Mouse (Mus musculus) kidney, embryonic 16.5 days (tissue): ENCODE measurements at regions not wholly inside any gene's neighbourhood (a gene's known extent, or its start where the extent isn't known, plus 50 kb on each side); places are given as distances from the start of the nearest gene placed in this dataset.

ENCODE experiments used
- ATAC-seq: fragments of 200-750 bp; cut with Nextera tagmentation; 2 replicates; pipeline ENCODE4 v1.8.0; 2017; ENCODE audit warnings: moderate TSS enrichment; ENCODE audit not compliant: low FRiP score, low TSS enrichment
- H3K27ac ChIP-seq: fragments of 300-500 bp; sonication (generic); 2 replicates; pipeline ENCODE4 v1.5.1; 2014; ENCODE audit warnings: low read length
- H3K27me3 ChIP-seq: fragments of 300-500 bp; sonication (generic); 2 replicates; pipeline ENCODE4 v1.6.1; 2014; ENCODE audit warnings: low read length, control low read depth, mixed read lengths; ENCODE audit not compliant: insufficient read depth
- H3K36me3 ChIP-seq: fragments of 300-500 bp; sonication (generic); 2 replicates; pipeline ENCODE4 v1.6.1; 2014; ENCODE audit warnings: low read length, control low read depth, mixed read lengths; ENCODE audit not compliant: insufficient read depth
- H3K4me1 ChIP-seq: fragments of 300-500 bp; sonication (generic); 2 replicates; pipeline ENCODE4 v1.6.1; 2014; ENCODE audit warnings: low read length, control low read depth, mixed read lengths; ENCODE audit not compliant: insufficient read depth
- H3K4me2 ChIP-seq: fragments of 300-500 bp; sonication (generic); replicated peaks from 2 replicates; pipeline ENCODE4 v1.6.1; 2014; ENCODE audit warnings: low read depth, low read length
- H3K4me3 ChIP-seq: fragments of 300-500 bp; sonication (generic); 2 replicates; pipeline ENCODE4 v1.5.1; 2014; ENCODE audit warnings: mild to moderate bottlenecking, low read length
- H3K9ac ChIP-seq: fragments of 300-500 bp; sonication (generic); replicated peaks from 2 replicates; pipeline ENCODE4 v1.6.1; 2014; ENCODE audit warnings: low read length
- H3K9me3 ChIP-seq: fragments of 300-500 bp; sonication (generic); 2 replicates; pipeline ENCODE4 v1.6.1; 2016; ENCODE audit warnings: low read length, control low read depth
- WGBS: fragments of 180-500 bp; shearing (Covaris S2); extraction: QIAGEN DNeasy Blood & Tissue Kit; methylation state at CpG from one replicate; pipeline ENCODE4 v1.1.7; 2014; 5-methylcytosine and 5-hydroxymethylcytosine counted together

DNA sequence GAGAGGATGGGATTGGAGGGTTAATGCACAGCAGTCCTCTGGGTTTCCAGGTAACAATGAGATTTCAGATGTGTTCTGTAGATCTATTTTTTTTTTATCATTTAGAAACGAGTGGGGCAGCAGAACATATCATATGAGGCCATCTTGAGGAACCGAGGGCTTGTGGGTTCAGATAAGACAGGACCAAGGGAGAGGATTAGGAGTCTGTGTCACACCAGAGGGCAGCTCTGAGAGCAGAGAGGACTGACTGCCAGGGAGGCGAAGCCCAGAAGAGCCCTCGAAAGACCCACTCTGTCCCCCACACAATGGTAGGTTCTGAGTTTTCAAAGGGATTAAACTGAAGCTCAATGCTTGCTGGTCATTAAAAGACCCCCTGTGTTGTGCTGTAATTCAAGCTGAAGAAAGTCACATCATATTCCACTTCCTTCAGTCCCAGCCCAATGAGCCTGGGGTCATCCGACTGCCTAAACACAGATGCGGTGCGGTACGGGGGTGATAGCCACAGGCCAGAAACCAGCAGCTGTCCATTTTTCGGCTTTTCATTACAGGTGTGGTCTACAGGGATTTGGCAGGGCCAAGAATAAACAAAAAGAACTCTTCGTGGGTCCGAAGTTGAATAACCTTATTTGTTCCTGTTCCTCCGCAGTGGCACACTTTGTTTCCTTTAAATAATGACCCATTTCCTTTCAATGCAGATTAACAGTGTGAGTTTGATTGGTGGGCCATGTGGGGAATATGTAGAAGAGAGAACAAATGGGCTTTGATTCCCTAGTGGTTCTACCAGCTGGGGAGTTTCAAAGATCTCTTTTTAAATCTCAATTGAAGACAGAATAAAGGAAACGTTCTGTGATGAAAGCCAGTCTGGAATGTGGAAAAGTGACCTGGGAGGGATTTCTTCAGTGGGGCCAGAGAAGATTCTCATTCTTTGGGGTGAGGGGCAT lies 234.5 kb downstream of the Sec16b start:
- no peaks in the 10 kb centered on the region for H3K4me1 ChIP-seq
- no peaks in the 10 kb centered on the region for H3K9me3 ChIP-seq
- H3K9ac ChIP-seq = no peak overlapping the region
- H3K36me3 ChIP-seq = no peaks in the 10 kb centered on the region
- no peak overlapping the region for H3K27ac ChIP-seq
- H3K4me2 ChIP-seq = no peak overlapping the region
- no peak for ATAC-seq
- WGBS = 62% methylated on average over 13 of the region's 13 CpGs
- H3K27me3 ChIP-seq = no peaks in the 10 kb centered on the region
- no peak overlapping the region for H3K4me3 ChIP-seq

DNA sequence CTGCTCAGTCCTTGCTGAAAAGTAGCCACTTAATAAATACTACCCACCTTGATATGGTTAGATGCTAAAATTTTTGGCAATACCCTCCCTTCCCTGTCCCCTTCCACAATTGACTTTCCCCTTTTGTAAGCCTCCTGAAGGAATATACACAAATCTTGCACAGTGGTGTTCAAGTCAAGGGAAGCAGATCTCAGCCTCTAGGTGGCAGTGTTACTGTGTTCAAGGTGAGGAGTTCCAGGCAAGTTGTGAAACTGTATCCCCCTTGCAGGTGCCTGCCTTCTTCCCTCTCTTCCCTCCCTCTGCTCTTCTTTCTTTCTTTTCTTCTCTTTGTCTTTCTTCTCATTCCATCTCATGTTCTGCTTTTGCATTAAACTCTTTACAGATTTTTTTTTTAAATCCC lies 239.1 kb downstream of the Sec16b start:
- Histone ChIP-seq H3K36me3 (no peaks in the 10 kb centered on the region), H3K9ac (no peak overlapping the region), H3K27me3 (no peaks in the 10 kb centered on the region), H3K4me3 (no peak overlapping the region), H3K9me3 (no peaks in the 10 kb centered on the region), H3K27ac (no peak overlapping the region), H3K4me1 (no peaks in the 10 kb centered on the region), H3K4me2 (no peak overlapping the region)
- ATAC-seq = no peak

DNA sequence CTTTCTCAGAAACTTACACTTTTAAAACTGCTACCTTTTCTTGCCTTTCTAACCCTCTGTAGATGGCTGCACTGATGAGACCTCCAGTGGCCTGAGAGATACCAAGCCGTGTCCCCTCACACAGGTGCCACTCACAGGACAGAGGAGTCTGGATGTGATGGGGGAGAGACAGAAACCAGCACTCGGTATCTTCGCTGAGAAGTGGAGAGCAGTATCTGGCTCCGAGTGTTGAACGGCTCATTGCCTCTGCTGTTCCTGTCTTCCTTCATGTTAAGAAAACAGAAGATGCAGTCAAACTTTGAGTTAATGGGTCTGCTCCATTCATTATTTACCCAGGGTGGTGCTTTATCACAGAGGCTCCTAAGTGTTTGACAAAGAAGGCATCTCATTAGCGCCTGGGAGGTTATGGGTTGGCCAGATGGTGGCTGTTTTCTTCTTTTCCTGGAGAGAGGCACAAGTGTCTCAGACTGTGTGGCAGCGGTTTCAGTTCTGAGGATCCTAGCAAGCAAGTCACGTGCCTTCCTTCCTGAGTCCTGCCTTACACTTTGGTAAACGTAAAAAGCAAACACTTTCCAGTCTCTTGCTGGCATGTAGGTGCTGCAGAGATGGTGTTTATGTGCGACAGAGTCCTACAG lies 248.6 kb downstream of the Sec16b start:
- H3K4me2 ChIP-seq = no peak overlapping the region
- ATAC-seq = peak; percentile 49; the same call in 1 of the 2 replicates
- no peaks in the 10 kb centered on the region for H3K27me3 ChIP-seq
- no peak overlapping the region for H3K4me3 ChIP-seq
- no peaks in the 10 kb centered on the region for H3K4me1 ChIP-seq
- H3K27ac ChIP-seq = no peak overlapping the region
- no peak overlapping the region for H3K9ac ChIP-seq
- no peaks in the 10 kb centered on the region for H3K9me3 ChIP-seq
- WGBS = 27% methylated on average over 10 of the region's 10 CpGs
- H3K36me3 ChIP-seq = no peaks in the 10 kb centered on the region

DNA sequence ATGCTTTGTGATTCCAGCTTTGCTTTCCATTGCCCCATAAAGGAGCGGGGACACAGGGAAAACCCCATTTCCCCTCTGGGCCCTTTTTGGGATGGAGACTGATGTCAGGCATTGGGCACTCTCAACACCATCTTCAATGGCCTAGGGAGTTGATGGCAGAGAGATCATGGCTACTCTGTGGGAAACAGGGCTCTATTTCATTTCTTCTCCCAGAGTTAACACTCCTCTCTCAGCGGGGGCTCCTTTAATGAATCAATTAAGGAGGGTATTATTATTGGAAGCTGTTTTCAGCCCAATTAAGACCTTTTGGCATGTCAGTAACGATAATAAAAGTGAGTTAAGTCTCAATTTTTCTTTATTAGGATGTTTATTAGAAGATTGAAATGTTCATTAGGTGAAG lies 250.4 kb downstream of the Sec16b start:
- no peak overlapping the region for H3K9ac ChIP-seq
- no peak for ATAC-seq
- no peaks in the 10 kb centered on the region for H3K36me3 ChIP-seq
- H3K27me3 ChIP-seq = no peaks in the 10 kb centered on the region
- H3K4me2 ChIP-seq = no peak overlapping the region
- no peaks in the 10 kb centered on the region for H3K9me3 ChIP-seq
- 80% methylated on average over 3 of the region's 3 CpGs for WGBS
- H3K27ac ChIP-seq = no peak overlapping the region
- H3K4me3 ChIP-seq = no peak overlapping the region
- no peaks in the 10 kb centered on the region for H3K4me1 ChIP-seq

DNA sequence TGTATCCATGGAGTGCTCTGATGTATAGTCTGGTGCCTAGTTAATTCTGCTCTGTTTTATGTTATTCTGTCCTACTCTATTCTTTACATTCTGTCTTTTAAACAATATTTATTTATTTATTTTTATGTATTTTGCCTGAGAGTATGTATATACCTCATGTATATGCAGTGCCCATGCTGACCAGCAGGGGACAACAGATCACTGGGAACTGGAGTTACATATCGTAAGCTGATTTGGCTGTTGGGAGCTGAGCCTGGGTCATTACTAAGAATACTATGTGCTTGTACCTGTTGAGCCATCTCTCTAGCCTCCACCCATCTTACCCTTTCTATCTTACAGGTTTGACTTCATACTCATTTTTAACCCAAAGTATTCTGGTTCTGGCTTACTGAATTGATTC lies 251.8 kb downstream of the Sec16b start:
- Histone ChIP-seq H3K4me2 (no peak overlapping the region), H3K27me3 (no peaks in the 10 kb centered on the region), H3K27ac (no peak overlapping the region), H3K36me3 (no peaks in the 10 kb centered on the region), H3K4me3 (no peak overlapping the region), H3K9ac (no peak overlapping the region), H3K9me3 (no peaks in the 10 kb centered on the region), H3K4me1 (no peaks in the 10 kb centered on the region)
- ATAC-seq = no peak
- WGBS = 100% methylated on average over 1 of the region's 1 CpGs

DNA sequence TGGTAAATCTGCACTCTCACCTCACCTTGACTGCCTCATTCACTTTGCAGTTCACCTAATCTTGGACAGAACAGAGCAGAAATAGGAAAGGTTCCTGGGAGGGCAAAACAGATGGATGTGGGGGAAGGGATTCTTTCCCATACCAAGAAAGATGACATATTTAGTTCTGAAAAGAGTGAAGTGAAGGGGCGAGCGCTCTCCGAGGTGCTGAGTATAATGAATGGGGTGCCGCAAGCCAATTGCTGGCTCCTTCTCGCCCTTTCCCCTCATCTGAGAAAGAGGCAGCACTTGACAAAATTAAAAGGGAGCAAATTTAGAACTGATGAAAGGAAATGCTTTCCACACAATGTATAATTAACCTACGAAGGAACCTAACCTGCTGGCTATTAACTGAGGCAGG lies 261.7 kb downstream of the Sec16b start:
- no peak for ATAC-seq
- Histone ChIP-seq H3K4me1 (no peaks in the 10 kb centered on the region), H3K9me3 (no peaks in the 10 kb centered on the region), H3K27ac (no peak overlapping the region), H3K36me3 (no peaks in the 10 kb centered on the region), H3K4me2 (no peak overlapping the region), H3K9ac (no peak overlapping the region), H3K27me3 (no peaks in the 10 kb centered on the region), H3K4me3 (no peak overlapping the region)
- 35% methylated on average over 6 of the region's 6 CpGs for WGBS

DNA sequence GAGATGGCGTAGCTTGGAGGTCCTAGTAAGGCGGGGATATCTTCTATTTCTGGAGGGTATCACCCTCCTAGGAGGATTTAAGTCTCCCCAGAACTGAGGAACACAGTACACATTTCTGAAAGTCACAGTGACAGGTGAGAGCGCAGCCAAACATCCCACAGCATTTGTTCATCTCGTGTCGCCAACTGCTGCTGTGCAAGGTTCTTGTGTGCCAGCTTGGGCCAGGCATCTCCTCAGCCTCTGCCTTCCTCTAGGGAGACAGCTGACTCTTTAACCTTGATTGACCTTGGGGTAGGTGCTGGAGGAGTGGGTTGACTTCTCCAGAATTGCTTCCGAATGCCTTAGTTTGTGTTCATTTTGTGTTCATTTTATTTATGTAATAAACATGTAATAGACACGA lies 291.2 kb downstream of the Sec16b start:
- no peaks in the 10 kb centered on the region for H3K36me3 ChIP-seq
- H3K27ac ChIP-seq = no peak overlapping the region
- H3K4me2 ChIP-seq = no peak overlapping the region
- H3K27me3 ChIP-seq = no peaks in the 10 kb centered on the region
- 88% methylated on average over 7 of the region's 7 CpGs for WGBS
- no peak overlapping the region for H3K4me3 ChIP-seq
- H3K9me3 ChIP-seq = no peaks in the 10 kb centered on the region
- no peak overlapping the region for H3K9ac ChIP-seq
- ATAC-seq = no peak
- H3K4me1 ChIP-seq = peaks cover 10% of the 10 kb centered on the region

DNA sequence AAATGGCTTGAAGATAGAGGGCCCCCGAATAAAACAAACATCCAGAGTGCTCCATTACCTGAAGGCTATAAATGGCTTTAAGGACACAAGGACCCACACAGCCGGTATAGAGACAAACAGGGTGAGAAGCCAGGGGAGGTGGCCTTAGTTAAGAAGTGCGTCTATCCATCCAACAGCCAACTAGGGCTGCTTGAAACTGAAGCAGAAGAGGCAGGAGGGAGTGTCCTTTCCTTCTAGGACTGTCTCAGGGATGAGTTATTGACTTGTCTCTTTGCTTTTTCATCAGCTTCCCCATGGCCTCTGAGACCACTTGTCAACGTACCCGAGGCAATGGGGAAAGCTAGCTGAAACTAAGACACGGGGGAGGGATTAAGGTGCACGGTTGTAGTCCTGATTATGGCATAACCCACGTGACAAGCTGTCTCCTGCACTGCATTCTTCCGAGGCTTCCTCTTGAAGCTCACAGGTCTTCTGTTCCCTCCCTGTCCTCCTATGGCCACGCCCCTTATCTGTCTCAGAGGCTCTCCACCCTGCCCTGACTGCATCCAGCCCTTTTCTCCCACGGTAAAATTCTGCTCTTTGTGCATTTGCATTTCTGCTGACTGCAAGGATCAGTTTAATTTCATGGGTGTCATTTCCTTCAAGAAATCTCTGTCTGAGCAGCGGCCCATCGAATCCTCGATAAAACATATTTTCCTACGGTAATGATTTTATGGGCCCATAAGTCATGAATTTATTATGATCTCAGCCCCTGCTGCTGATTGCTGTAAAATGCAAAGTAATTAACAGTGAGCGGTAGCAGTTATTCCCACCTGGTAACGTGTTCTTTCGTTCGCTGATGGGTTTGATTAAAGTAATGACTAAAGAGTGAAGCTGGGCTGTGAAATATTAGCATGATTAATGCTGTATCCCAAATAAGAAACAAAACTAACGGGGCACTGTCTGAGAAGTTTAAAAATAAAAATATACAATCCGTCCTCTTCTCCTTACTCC lies 292.3 kb downstream of the Sec16b start:
- peak; percentile 93 for ATAC-seq
- peak overlapping the region; percentile 44 for H3K4me2 ChIP-seq

DNA sequence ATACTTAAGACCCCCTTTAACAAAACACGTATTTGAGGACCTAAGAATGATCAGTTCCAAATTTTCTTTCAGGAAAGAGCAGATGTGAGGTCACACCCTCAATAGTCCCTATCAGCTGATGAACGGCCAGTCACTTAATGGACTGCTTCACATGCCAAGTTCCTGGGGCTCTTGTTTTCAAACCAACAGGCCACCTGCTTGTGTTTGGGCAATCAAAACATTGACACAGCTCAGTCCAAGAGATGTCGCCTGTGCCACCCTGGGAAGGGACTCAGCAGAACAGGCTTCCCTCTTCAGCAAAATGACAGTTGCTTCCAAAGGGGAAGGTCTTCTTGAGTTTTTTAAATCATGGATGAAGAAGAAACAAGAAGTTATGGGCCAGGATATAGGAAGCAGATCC lies 294.6 kb downstream of the Sec16b start:
- no peaks in the 10 kb centered on the region for H3K9me3 ChIP-seq
- no peaks in the 10 kb centered on the region for H3K27me3 ChIP-seq
- peaks cover 18% of the 10 kb centered on the region for H3K4me1 ChIP-seq
- H3K4me3 ChIP-seq = no peak overlapping the region
- no peak for ATAC-seq
- WGBS = 65% methylated on average over 3 of the region's 3 CpGs
- H3K4me2 ChIP-seq = no peak overlapping the region
- no peak overlapping the region for H3K9ac ChIP-seq
- H3K36me3 ChIP-seq = no peaks in the 10 kb centered on the region
- no peak overlapping the region for H3K27ac ChIP-seq

More for the DNA sequence above, 292.3 kb downstream of the Sec16b start:
- H3K9ac ChIP-seq = no peak overlapping the region
- peaks cover 10% of the 10 kb centered on the region for H3K4me1 ChIP-seq
- no peaks in the 10 kb centered on the region for H3K27me3 ChIP-seq
- no peaks in the 10 kb centered on the region for H3K36me3 ChIP-seq
- H3K4me3 ChIP-seq = 0 out of 2 replicates have a peak overlapping the region, but pooled peaks have one; percentile 5
- H3K27ac ChIP-seq = no peak overlapping the region
- 33% methylated on average over 21 of the region's 21 CpGs for WGBS
- H3K9me3 ChIP-seq = no peaks in the 10 kb centered on the region
